Mouse (Mus musculus): ENCODE data around the gene Prrt1.

- TF ChIP-seq CTCF (IDR thresholded peaks at IDR 0.05; ENCODE audit: low read depth) (no peak), EP300 (IDR thresholded peaks at IDR 0.05; ENCODE audit: low read depth) (no peak)
Measured at GRCm38 (mm10) chr17:34632261-34632691, 2.9 kb downstream of the Prrt1 start.
